Mouse (Mus musculus) T-helper 2 cell (primary cell): ENCODE results near the gene Cyp27b1.

Experiments
- in situ Hi-C: fragments of 300-600 bp; cut with MboI, MseI; formaldehyde crosslinking; loops from one replicate; pipeline ENCODE4 v1.15.1; 2025; ENCODE audit warnings: high pct_unique_total_duplicates

Cyp27b1 gene

GRCm38 (mm10) chr10:127047954-127048353 lies at the start of gene Cyp27b1:
TSS of gene Cyp27b1 (plus strand) at chr10:127048250.
- in situ Hi-C loops = loop anchor here (10.0 to 25.0 kb wide), 2 partner anchors 627 to 1864 kb away; partner anchors contain the start of genes Bloc1s1, Cd63 and Rdh5

DNA sequence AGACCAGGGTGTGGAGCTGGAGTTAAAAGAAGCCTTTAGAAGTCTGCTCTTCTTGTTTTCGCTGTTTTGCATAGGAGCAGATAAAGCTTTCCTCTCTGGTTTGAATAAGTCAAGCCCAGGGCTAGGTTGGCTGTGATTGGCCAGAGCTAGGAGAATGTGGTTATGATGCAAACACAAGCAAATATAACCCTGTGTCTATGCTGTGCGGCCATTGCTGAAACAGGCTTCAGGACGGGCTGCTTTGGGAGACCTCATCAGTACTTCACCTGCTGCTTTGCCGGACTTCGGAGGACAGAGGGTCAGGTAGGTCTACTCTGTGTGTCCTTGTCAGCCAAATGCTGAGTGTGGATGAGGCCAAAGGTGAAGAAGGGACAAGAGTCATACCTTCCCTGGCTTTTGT lies 47.5 kb upstream of the Cyp27b1 start, which contains the start of gene Avil:
Avil (plus strand) TSS at position 181 of the 400 bp plus-strand sequence.
- in situ Hi-C loops = no loop called here

DNA sequence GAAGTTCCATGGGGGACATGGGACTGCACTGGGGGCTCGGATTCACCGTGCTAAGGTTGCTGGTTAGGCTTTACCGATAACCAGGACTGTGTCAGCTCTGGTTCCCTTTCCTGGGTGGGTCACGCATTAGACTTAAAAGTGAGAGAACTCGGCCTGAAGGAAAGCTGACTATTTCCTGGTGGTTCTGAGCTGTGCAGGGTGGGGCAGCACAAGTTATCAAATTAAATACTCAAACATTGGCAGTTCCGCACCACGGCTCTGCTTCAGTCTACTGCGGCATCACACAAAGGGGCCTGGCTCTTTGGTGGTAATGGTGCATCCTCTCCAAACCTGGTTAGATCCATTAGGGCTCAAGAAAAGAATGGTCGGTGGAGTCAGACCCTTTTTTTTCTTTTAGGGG lies 46.8 kb upstream of the Cyp27b1 start:
- in situ Hi-C loops = no loop called here

- in situ Hi-C loops = no loop called here
Measured at GRCm38 (mm10) chr10:127002056-127002455, 46.0 kb upstream of the Cyp27b1 start.

DNA sequence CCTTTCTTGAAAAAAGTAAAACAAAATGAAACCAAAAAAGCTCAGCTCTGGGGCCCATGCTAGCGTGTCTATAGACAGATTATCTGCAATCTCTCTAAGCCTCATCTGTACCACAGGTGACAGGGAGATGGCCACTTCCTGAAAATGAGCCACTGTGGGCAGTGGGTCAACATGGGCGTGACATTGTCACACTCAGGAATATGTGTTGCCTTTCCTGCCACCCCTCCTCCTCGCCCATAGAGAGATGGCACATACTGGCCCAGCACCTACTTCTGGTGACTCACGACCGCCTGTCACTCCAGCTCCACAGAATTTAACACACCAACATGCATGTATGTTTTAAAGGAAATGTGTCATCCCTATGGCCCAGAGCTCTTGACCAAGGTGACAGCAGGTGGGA lies 45.3 kb upstream of the Cyp27b1 start:
- in situ Hi-C loops = no loop called here

- in situ Hi-C loops = no loop called here
Measured at GRCm38 (mm10) chr10:127003334-127003733, 44.7 kb upstream of the Cyp27b1 start.

GRCm38 (mm10) chr10:127003806-127004205 lies 44.2 kb upstream of the Cyp27b1 start:
- in situ Hi-C loops = no loop called here

GRCm38 (mm10) chr10:127016488-127016887 lies 31.6 kb upstream of the Cyp27b1 start:
- in situ Hi-C loops = loop anchor here (5.0 kb wide), 1 partner anchor 49 kb away; no protein-coding TSS in a partner anchor

DNA sequence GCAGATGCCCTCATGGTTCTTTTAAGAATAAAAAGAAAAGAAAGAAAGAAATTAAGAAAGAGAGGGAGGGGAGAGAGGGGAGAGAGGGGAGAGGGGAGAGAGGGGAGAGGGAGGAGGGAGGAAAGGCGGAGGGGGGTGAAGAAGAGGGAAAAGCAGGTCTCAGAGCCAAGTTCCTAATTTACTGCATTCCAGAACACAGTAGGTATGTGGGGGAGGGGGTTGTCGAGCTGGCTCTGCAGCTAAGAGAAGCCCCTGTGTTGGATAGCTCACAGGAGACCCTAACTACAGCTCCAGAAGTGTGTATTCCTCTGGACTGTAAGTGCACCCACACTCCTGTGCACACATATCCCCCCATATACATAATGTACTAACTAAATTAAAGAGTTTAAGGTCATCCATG lies 31.0 kb upstream of the Cyp27b1 start:
- in situ Hi-C loops = loop anchor here (5.0 kb wide), 1 partner anchor 50 kb away; no protein-coding TSS in a partner anchor

DNA sequence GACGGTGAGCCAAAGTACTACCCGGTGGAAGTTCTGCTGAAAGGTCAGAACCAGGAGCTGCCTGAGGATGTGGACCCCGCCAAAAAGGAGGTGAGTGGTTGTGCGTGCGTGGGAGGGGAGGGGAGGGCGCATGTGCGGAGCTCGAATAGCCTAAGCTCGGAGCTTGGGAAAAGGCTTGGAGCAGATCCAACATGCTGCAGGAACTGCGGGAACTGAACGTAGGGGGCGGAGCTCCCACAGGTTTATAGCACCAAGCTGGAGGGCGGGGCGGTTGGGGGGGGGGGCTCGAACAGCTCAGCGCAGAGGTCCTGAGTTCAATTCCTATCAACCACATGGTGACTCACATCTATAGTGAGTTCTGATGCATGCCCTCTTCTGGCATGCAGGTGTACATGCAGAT lies 29.6 kb upstream of the Cyp27b1 start:
- in situ Hi-C loops = loop anchor here (5.0 kb wide), 1 partner anchor 51 kb away; no protein-coding TSS in a partner anchor

GRCm38 (mm10) chr10:127030336-127031296 lies 17.4 kb upstream of the Cyp27b1 start, which contains the start of gene Tsfm:
TSS of gene Tsfm (minus strand) at chr10:127030840.
- in situ Hi-C loops = loop anchor here (25.0 kb wide), 1 partner anchor 1882 kb away; the partner anchor contains the start of genes Bloc1s1, Cd63 and Rdh5

DNA sequence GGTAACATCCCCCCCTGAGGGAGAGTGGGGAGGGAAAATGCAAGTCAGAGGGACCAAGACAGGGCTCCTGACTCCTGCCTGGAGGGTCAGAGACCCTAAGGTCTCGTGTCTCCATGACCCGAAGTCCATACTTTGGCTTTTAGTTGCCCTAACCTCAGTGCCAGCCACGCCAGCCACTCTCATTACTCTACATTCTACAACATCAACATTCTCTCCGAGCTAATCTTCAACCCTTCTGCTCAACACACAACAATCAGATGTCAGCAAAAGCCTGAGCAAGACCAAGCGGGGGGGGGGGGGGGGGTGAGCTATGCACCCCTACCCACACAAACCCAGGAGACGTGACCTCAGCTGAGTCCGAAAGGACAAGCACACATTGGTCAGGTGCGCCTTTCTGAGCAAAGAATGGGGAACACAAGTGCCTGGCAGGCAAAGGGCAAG lies 14.7 kb upstream of the Cyp27b1 start:
- in situ Hi-C loops = loop anchor here (25.0 kb wide), 1 partner anchor 1879 kb away; the partner anchor contains the start of genes Bloc1s1, Cd63 and Rdh5

DNA sequence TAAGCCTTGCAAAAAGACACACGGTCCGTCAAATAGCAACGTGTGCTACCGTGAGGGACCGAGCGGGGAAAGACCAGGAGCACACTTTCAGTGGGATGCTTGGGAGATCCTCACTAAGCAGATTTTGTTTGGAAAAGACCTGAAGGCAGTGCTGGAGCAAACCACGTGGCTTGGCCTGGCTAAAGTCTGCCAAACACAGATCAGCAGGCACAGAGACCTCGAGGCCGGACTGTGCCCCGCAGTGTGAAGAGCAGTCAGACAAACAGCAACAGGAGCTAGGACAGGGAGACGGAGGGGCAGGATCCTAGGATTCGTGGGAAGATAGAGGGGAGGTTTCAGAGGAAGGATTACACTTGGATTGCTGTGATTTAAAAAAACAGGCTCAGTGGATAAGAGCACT lies 11.8 kb upstream of the Cyp27b1 start:
- in situ Hi-C loops = loop anchor here (25.0 kb wide), 1 partner anchor 1876 kb away; the partner anchor contains the start of genes Bloc1s1, Cd63 and Rdh5

DNA sequence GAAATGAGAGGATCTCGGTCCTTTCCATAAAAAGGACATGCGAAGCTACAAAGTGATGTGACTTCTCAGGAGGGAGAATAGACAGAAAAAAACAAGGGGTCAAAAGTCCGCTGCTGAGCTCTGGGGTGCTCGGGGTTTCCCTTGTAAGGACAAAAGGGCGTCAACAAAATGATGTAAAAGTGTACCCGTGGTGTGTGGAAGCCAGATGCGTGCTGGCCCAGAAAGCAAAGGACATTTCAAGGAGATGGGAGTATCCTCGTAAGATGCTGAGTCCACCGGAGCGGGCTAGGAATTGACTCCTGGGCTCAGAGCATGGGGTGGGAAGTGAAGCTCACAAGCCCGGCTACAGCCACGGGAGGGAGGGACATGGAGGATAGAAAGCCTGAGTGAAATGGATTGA lies 10.4 kb upstream of the Cyp27b1 start:
- in situ Hi-C loops = loop anchor here (25.0 kb wide), 1 partner anchor 1875 kb away; the partner anchor contains the start of genes Bloc1s1, Cd63 and Rdh5

- in situ Hi-C loops = loop anchor here (10.0 to 25.0 kb wide), 2 partner anchors 634 to 1872 kb away; partner anchors contain the start of genes Bloc1s1, Cd63 and Rdh5
Measured at GRCm38 (mm10) chr10:127040569-127041214, 7.4 kb upstream of the Cyp27b1 start.

DNA sequence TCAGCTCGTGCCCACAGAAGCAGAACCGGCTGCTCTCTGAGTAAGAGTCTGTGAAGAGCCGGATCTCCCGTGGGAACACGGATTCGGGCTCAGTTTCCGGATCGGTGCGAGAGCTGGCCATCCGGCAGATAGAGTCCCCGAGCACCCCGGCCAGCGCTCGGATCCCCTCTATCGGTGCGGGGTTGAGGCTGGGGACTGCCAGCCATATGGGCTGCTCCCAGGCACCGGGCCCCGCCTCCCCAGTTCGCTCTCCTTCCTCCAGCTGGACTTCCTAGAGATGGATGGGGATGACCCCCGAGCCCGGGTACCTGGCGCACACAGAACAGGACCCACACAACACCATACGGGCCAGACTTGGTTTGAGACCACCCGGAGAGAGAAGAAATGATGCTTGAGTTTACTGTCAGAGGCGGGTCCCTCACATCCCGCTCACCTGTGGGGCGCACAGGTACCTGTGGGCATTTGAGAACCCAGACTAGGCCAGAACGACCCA lies 6.7 kb upstream of the Cyp27b1 start, which contains the start of the genes Mettl1 and Eef1akmt3:
Mettl1 (plus strand) TSS at position 141 of the 493 bp plus-strand sequence.
Eef1akmt3 (minus strand) TSS at position 240 of the 493 bp plus-strand sequence.
- in situ Hi-C loops = loop anchor here (10.0 to 25.0 kb wide), 2 partner anchors 633 to 1871 kb away; partner anchors contain the start of genes Bloc1s1, Cd63 and Rdh5

- in situ Hi-C loops = loop anchor here (10.0 to 25.0 kb wide), 2 partner anchors 633 to 1870 kb away; partner anchors contain the start of genes Bloc1s1, Cd63 and Rdh5
Measured at GRCm38 (mm10) chr10:127041774-127042338, 6.2 kb upstream of the Cyp27b1 start.

DNA sequence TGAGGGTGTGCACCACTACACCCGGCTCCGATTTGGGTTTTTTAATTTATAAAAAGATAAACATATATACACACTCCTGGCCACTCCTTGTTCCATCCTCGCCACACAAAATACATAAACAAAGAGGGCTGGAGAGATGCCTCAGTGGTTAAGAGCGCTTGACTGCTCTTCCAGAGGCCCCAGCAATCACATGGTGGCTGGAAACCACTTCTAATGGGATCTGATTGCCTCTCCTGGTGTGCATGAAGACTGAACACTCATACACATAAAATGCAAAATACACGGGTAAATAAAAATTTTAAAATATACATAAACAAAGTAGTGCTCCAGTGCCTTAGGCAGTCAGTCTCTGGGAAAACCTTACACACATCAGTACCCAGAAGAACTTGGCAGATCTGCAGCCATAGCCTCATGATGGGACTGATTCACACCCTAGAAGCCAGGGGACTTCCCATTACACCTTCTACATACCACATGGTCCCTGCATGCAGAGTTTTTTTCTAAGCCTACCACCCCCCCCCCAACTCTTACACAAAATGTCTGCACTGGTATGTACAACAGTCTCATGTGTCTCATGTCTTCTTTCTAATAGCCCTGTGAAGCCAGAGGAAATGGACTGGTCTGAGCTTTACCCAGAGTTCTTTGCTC lies 5.5 kb upstream of the Cyp27b1 start:
- in situ Hi-C loops = loop anchor here (10.0 to 25.0 kb wide), 2 partner anchors 632 to 1870 kb away; partner anchors contain the start of genes Bloc1s1, Cd63 and Rdh5

DNA sequence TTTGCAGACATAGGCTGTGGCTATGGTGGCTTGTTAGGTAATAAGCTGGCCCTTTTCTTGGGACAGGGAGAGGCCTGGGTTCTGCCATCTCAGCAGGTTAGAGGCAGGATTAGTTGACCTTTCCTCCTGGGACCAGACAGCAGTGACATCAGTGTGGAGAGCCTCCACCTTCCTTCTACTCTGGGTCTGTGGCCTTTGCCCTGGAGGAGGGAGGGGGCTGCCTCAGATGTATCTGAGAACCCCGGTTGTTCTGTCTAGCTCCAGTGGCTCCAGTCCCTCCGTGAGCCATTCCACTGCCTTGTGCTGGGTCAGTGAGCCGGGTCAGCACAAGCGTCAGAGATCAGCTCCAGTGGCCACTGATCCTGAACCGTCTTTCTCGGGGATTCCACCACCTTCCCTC lies 4.9 kb upstream of the Cyp27b1 start:
- in situ Hi-C loops = loop anchor here (10.0 to 25.0 kb wide), 2 partner anchors 632 to 1869 kb away; partner anchors contain the start of genes Bloc1s1, Cd63 and Rdh5
